Mouse (Mus musculus) lung, postnatal 0 days (tissue): ENCODE data around the gene Tmem14a.
"Not testable (repeated sequence)": the region's sequence is repeated elsewhere in the genome, so short reads cannot be mapped to it uniquely, and the experiment has no call there.

Experiments used
- CTCF ChIP-seq: IDR thresholded peaks from 2 replicates; pipeline ENCODE4 v1.5.1; 2016; ENCODE audit warnings: antibody characterized with exemption, mild to moderate bottlenecking
- EP300 ChIP-seq: IDR thresholded peaks from 2 replicates; pipeline ENCODE4 v1.6.1; 2016; ENCODE audit warnings: antibody characterized with exemption, mild to moderate bottlenecking, control low read depth

- peak; percentile 42 for TF ChIP-seq CTCF
- not testable (repeated sequence) for TF ChIP-seq EP300
These were observed 4.8 kb upstream of the Tmem14a start for GRCm38 (mm10) chr1:21213537-21213936.
